Mouse (Mus musculus): ENCODE data around the gene Fkbp8.

Gene Fkbp8

GRCm38 (mm10) chr8:70553740-70554139 is 26.2 kb downstream of the Fkbp8 start:
- peak; percentile 68 for ATAC-seq (ENCODE audit: insufficient number of reproducible peaks, low FRiP score, low TSS enrichment)

GRCm38 (mm10) chr8:70555079-70555747 is 27.7 kb downstream of the Fkbp8 start:
- no peak for ATAC-seq (ENCODE audit: insufficient number of reproducible peaks, low FRiP score, low TSS enrichment)

- ATAC-seq (ENCODE audit: insufficient number of reproducible peaks, low FRiP score, low TSS enrichment): no peak
Measured at GRCm38 (mm10) chr8:70558334-70558733, 30.8 kb downstream of the Fkbp8 start.

DNA sequence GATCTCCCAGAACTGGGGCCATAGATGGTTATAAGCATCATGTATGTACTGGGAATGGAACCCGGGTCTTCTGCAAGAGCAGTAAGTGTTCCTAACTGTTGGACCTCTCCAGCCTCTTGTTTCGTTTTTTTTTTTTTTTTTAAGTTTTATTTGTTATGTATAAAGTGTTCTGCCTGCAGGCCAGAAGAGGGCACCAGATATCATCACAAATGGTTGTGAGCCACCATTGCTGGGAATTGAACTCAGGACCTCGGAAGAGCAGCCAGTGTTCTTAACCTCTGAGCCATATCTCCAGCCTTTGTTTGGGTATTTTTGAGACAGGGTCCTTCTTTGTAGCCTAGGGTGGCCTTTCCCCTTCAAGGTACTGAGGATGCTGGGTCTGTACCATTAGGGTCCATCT is 31.5 kb downstream of the Fkbp8 start:
- ATAC-seq (ENCODE audit: insufficient number of reproducible peaks, low FRiP score, low TSS enrichment): no peak

DNA sequence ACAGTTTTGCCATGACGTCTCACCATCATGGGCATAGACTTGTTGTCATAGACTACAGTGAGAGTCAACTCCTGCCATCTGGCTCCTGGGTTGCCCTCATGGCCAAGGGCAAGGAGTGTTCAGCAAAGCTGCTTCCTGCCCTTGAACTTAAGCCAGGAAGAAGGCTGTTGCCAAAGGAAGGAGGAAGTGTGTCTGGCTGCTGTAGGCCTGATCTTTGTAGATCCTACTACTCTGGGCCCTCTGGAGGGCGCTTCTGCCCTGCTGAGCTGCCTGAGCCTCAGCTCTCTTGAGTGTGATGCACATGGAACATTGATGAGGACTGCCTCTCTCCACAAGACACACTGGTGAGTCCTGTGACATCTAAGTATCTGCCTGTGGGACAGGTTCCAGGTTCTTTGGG is 32.6 kb downstream of the Fkbp8 start:
- ATAC-seq (ENCODE audit: insufficient number of reproducible peaks, low FRiP score, low TSS enrichment): peak; percentile 62; the same call in 1 of the 2 replicates

GRCm38 (mm10) chr8:70560564-70560963 is 33.0 kb downstream of the Fkbp8 start:
- no peak for ATAC-seq (ENCODE audit: insufficient number of reproducible peaks, low FRiP score, low TSS enrichment)

DNA sequence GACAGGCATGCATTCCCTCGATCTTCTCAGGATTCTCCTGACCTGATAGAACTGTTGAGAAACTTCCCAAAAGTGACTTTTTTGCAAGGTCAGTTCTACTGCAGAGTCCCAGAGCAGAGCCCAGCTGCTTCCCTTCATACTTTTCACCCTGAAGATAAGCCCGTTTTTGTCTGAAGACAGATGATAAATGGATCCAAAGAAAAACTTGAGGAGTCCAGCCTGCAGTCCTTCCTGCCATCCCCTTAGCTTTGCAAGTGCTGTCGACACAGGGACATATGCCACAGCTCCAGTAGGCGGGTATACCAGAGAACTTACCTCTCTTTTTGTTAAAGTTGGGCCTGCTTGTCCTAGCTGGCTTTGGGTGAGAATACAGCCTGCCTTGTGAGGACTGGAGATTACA is 33.8 kb downstream of the Fkbp8 start:
- no peak for ATAC-seq (ENCODE audit: insufficient number of reproducible peaks, low FRiP score, low TSS enrichment)

GRCm38 (mm10) chr8:70561809-70562535 is 34.4 kb downstream of the Fkbp8 start:
- no peak for ATAC-seq (ENCODE audit: insufficient number of reproducible peaks, low FRiP score, low TSS enrichment)

DNA sequence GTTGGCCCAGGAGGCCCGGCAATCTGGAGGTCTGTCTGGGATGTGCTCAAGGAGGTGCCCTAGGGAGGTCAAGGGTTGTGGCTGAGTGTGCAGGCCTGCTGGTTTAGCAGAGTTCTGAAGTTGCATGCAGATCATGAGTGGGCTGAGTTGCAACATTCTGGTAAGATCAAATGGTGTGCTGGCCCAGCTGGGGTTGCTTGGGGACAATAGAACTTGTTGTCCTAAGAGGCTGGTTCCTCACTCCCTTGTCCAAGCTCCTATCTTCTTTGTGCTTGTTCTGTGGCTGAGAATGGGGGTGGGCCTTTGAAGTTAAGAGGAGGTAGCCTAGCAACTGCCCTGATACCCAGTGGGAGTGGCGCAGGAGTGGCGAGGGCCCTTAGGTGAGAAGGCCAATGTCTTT is 35.3 kb downstream of the Fkbp8 start:
- no peak for ATAC-seq (ENCODE audit: insufficient number of reproducible peaks, low FRiP score, low TSS enrichment)

- ATAC-seq (ENCODE audit: insufficient number of reproducible peaks, low FRiP score, low TSS enrichment): no peak
Measured at GRCm38 (mm10) chr8:70563763-70564387, 36.4 kb downstream of the Fkbp8 start.

DNA sequence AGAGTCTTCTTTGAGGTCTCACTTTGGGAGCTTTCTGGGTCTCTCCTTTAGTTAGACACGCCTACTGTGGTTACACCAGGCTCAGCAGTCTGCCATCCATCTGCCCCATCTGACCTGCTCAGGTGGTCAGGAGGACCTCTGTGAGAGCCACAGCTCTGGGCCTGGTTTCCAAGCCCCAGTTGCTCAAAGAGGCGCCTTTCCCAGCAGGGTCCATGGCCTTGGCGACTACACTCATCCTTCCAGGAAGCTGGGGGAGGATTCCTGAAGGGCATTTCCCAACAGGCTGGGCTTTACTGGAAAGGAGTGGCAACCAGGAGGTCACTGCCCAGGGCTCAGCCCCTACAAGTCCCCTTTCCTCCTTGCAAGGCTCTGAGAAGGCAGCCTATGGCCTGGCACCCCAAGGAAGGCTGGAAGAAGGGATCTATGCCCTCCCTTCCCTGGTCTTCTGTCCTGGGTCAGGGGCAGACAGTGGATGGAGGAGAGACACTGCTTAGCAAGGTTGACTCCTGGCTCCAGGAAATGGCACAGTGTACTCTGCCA is 37.2 kb downstream of the Fkbp8 start:
- no peak for ATAC-seq (ENCODE audit: insufficient number of reproducible peaks, low FRiP score, low TSS enrichment)

- ATAC-seq (ENCODE audit: insufficient number of reproducible peaks, low FRiP score, low TSS enrichment): no peak
Measured at GRCm38 (mm10) chr8:70565561-70565960, 38.0 kb downstream of the Fkbp8 start.

GRCm38 (mm10) chr8:70570360-70570759 is 42.8 kb downstream of the Fkbp8 start:
- ATAC-seq (ENCODE audit: insufficient number of reproducible peaks, low FRiP score, low TSS enrichment): no peak

DNA sequence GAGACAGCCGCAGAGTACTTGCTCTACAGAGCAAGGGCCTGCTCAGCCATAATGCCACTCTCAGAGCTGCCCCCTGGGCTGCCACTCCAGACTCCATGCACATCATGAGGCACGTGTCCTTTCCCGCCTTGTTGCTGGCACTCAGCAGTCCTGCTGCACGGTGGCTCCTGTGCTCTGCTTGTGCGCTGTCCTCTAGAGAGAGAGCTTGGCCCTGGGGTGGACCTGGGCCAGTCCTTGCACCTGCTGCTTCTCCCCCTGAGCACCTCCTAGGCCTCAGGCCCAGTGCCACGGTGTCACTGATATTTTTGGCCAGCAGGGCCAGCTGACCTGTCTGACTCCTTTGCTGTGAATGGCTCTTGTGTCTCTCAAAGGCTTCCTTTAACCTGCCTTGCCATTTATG is 43.5 kb downstream of the Fkbp8 start:
- ATAC-seq (ENCODE audit: insufficient number of reproducible peaks, low FRiP score, low TSS enrichment): peak; percentile 42

DNA sequence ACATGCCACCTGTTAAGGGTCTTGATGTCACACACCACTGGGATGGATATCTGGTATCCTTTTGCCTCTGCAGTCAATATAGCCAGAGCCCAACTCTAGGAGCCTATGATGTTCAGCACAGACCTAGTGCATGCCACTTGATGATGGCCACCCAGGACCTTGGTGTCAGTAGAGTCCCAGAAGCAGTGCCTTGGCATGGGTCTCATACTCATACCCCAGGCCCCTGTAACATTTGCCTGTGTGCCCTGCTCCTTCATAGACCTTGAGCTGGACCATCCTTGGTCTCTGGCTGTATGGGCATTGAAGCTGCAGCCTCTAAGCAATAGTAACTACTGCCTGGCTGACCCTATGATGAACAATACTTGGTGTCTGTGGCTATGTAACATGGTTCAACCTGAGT is 46.8 kb downstream of the Fkbp8 start:
- no peak for ATAC-seq (ENCODE audit: insufficient number of reproducible peaks, low FRiP score, low TSS enrichment)

DNA sequence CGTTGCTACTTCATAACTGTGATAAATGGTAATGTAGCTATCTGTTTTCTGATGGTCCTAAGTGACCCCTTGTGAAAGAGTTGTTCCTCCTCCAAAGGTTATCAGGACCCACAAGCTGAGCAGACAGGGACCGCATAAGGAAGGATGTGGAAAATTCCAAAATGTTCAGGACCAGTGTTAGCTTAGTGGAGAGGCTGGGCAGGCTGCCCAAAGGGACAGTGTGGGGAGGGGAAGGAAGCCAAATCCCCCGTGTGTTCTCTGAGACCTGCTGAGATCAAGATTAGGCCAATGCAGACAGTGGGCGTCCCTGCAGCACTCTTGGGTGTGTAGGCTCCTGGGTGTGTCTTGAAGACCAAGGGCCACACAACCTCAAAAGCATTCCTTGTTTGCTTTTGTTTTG is 47.4 kb downstream of the Fkbp8 start:
- ATAC-seq (ENCODE audit: insufficient number of reproducible peaks, low FRiP score, low TSS enrichment): no peak

DNA sequence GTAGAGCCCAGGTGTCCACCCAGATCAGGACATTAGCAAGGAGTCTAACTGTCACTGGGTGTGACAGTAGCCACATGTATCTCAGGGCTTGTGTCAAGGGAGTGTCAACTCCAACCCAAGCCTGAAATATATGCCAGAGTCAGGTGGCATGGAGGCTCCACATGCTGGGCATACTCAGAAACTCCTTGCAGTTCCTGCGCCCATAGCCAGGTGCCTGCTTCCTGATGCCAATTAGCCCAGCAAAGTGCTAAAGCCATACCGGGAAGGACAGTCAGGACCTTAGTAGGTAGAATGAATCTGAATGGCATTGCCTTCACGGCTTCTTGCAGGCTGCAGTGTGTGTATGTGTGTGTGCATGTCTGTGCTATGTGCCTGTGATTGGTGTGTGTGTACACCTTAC is 49.7 kb downstream of the Fkbp8 start:
- no peak for ATAC-seq (ENCODE audit: insufficient number of reproducible peaks, low FRiP score, low TSS enrichment)

- peak; percentile 73 for ATAC-seq (ENCODE audit: insufficient number of reproducible peaks, low FRiP score, low TSS enrichment)
Measured at GRCm38 (mm10) chr8:70583476-70584387, 56.2 kb downstream of the Fkbp8 start.

DNA sequence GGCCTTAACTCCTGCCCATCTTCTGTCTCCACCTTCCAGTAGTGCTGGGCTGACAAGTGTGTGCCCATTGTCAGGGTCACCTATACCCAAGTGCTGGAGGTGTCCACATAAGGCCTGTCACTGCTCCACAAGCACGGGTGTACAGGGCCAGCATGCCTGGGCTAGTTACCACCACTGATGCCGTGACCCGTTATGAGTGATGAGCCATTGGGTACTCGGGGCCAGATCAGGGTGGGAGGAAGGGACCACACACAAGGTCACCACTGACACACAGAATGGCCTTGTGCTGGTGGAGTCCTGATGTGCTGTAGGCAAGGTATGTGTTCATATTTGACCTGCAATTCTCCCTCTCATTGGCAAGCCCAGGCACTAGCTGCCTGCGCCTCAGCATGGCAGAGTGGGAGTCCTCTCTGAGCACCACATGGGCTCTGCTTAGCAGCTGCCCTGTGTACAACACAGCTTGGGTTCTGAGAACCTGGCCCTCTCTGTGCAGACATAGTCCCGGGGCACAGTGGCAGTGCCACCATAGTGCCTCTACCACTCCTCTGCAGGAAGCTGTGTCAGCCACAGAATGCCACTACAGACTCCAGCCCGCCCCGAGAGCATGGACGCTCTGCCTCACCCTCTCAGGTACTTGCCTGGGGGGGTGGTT is 57.2 kb downstream of the Fkbp8 start:
- ATAC-seq (ENCODE audit: insufficient number of reproducible peaks, low FRiP score, low TSS enrichment): no peak
